Mouse (Mus musculus) liver, embryonic 14.5 days (tissue): ENCODE results near the gene Dnajc30. TPM values are rescaled to one million over a fixed set of nuclear protein-coding genes. Genes with fewer than 3 reads are reported as not detected.

Source experiments
- ATAC-seq: fragments of 200-750 bp; cut with Nextera tagmentation; 2 replicates; pipeline ENCODE4 v1.8.0; 2017; ENCODE audit warnings: moderate number of reproducible peaks, mild to moderate bottlenecking, moderate library complexity; ENCODE audit not compliant: insufficient read depth
- DNase-seq, 3 experiments: peaks; one replicate each; pipeline ENCODE4 v3.0.0-alpha.2; 2012 to 2013; ENCODE audit warnings: low read depth in 3 of 3, low spot score in 3 of 3
- H3K27ac ChIP-seq: fragments of 300-500 bp; sonication (generic); 2 replicates; pipeline ENCODE4 v1.5.1; 2014; ENCODE audit warnings: moderate library complexity, mild to moderate bottlenecking, control low read depth, inconsistent platforms
- H3K27me3 ChIP-seq: fragments of 300-500 bp; sonication (generic); 2 replicates; pipeline ENCODE4 v1.6.1; 2014; ENCODE audit warnings: mild to moderate bottlenecking, low read length, moderate library complexity; ENCODE audit not compliant: control insufficient read depth, insufficient read depth
- H3K36me3 ChIP-seq: fragments of 300-500 bp; sonication (generic); replicated peaks from 2 replicates; pipeline ENCODE4 v1.6.1; 2014; ENCODE audit warnings: low read depth; ENCODE audit not compliant: control insufficient read depth, insufficient read depth
- H3K4me1 ChIP-seq, 2 experiments: fragments of 200-500 bp in 1 of 2; fragments of 300-500 bp in 1 of 2; sonication (generic) in 1 of 2; replicated peaks; 2 replicates each; pipeline ENCODE4 v1.6.1; 2012 to 2014; ENCODE audit warnings: antibody characterized with exemption in 1 of 2, inconsistent platforms in 1 of 2, low read length in 1 of 2; ENCODE audit not compliant: control insufficient read depth in 2 of 2, insufficient read depth in 2 of 2
- H3K4me2 ChIP-seq: fragments of 300-500 bp; sonication (generic); 2 replicates; pipeline ENCODE4 v1.6.1; 2014; ENCODE audit warnings: low read depth, mild to moderate bottlenecking, control low read depth, moderate library complexity
- H3K4me3 ChIP-seq, 2 experiments: fragments of 200-500 bp in 1 of 2; fragments of 300-500 bp in 1 of 2; sonication (generic) in 1 of 2; 2 replicates each; pipeline ENCODE4 v1.5.1; 2012 to 2014; ENCODE audit warnings: low read depth in 2 of 2, low read length in 2 of 2, mild to moderate bottlenecking in 2 of 2, control low read depth in 1 of 2, inconsistent platforms in 1 of 2, moderate library complexity in 1 of 2; ENCODE audit not compliant: insufficient read depth in 1 of 2
- H3K9ac ChIP-seq: fragments of 300-500 bp; sonication (generic); replicated peaks from 2 replicates; pipeline ENCODE4 v1.6.1; 2014; ENCODE audit warnings: mild to moderate bottlenecking, control low read depth, moderate library complexity
- H3K9me3 ChIP-seq: fragments of 300-500 bp; sonication (generic); 2 replicates; pipeline ENCODE4 v1.6.1; 2016; ENCODE audit warnings: low read length, mixed read lengths; ENCODE audit not compliant: control insufficient read depth
- CTCF ChIP-seq: IDR thresholded peaks from 2 replicates; pipeline ENCODE4 v1.5.1; 2016; ENCODE audit warnings: antibody characterized with exemption, low read depth, control low read depth
- EP300 ChIP-seq: IDR thresholded peaks from 2 replicates; pipeline ENCODE4 v1.6.1; 2016; ENCODE audit warnings: antibody characterized with exemption, low read depth
- WGBS: fragments of 180-500 bp; shearing (Covaris S2); extraction: QIAGEN DNeasy Blood & Tissue Kit; methylation state at CpG from one replicate; pipeline ENCODE4 v1.1.7; 2014; ENCODE audit not compliant: insufficient replicate concordance; 5-methylcytosine and 5-hydroxymethylcytosine counted together
- polyA plus RNA-seq, 2 experiments: library from polyadenylated mRNA; depleted of rRNA in 1 of 2; stranded (reverse) in 1 of 2; unstranded in 1 of 2; fragments of >200 nt; fragmentation: Nextera tagmentation in 1 of 2; extraction: Ambion mirVana in 1 of 2; gene quantifications; 2 replicates each; pipeline versions ENCODE4 v1.2.1 to v1.2.3; 2012 to 2014

The Dnajc30 gene
- polyA plus RNA-seq, 2 experiments = 9.5 to 14.2 TPM

DNA sequence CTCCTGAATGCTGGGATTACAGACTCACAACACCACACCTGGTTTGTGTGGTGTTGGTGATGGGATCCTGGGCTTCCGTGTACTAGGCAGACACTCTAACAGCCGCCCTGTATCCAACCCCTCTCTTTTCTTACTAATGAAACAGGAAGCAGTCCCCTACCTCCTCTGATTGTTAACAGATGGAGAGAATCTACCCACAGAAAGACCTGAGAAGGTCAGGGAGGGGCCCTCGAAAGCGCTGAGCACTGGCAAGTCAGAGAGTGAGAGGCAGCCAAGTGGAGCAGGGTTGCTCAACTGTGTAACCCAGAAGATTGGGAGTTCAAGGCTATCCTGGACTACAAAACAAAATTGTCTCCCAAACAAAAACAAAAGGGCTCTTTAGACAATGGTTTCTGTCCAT, 22.9 kb downstream of the Dnajc30 start:
- no peaks in the 10 kb centered on the region for H3K36me3 ChIP-seq
- DNase-seq = no peak
- no peak overlapping the region for H3K27ac ChIP-seq
- 44% methylated on average over 4 of the region's 4 CpGs for WGBS
- no peak for TF ChIP-seq EP300
- no peak for TF ChIP-seq CTCF
- no peak for ATAC-seq
- no peak overlapping the region for H3K9ac ChIP-seq
- H3K4me1 ChIP-seq = no peaks in the 10 kb centered on the region
- H3K4me3 ChIP-seq = no peak overlapping the region
- H3K4me2 ChIP-seq = no peak overlapping the region
- H3K9me3 ChIP-seq = no peaks in the 10 kb centered on the region
- H3K27me3 ChIP-seq = peaks cover 28% of the 10 kb centered on the region

DNA sequence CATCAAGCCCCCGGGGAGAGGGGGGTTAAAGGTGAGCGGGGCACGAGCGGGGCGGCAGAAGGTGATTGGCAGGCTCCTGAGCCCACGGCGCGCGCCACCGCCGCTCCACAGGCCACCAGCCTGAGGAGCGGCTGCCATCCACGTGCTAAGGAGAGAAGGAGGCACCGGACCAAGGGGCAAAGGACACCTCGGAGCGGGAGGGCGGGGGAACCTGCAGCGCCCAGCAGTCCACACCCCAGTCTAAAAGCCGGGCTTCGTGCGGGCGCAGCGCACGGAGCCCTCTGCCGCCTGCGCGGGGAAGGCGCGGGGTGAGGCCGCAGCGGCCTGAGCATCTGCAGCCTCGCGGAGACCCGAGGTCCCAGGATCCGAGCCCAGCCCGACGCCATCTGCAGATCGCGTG, 25.7 kb downstream of the Dnajc30 start, which contains the start of gene Mlxipl:
Mlxipl (plus strand) TSS at position 238 of the 400 bp plus-strand sequence.
- no peak within 1 kb of the TSS; the same call in 1 of the 2 replicates for H3K4me2 ChIP-seq
- ATAC-seq (no peak), DNase-seq (no peak)
- no peak within 1 kb of the TSS for H3K9ac ChIP-seq
- TF ChIP-seq CTCF = no peak
- no peak for TF ChIP-seq EP300
- H3K4me3 ChIP-seq = no peak within 1 kb of the TSS
- H3K9me3 ChIP-seq = no peaks in the 10 kb centered on the region
- H3K27me3 ChIP-seq = peaks cover 28% of the 10 kb centered on the region
- H3K4me1 ChIP-seq = no peaks in the 10 kb centered on the region
- no peaks in the 10 kb centered on the region for H3K36me3 ChIP-seq
- WGBS = 7% methylated on average over 39 of the region's 39 CpGs
- no peak within 1 kb of the TSS for H3K27ac ChIP-seq

DNA sequence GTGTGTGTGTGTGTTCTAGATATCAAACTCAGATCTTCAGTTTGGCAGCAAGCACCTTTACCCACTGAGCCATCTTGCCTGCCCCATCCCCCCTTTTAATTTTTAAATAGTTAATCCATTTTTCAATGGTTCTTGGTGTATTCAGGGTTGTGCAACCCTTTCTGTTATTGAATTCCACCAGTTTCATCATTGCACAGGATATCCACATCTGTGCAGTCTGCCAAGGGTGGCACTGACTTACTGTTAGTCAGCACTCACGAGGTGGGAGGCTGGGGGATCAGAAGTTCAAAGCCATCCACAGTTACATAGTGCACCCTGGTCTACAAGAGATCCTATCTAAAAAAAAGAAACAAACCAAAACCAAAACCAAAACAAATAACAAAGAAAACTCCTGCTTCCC, 37.0 kb downstream of the Dnajc30 start:
- no peak for TF ChIP-seq CTCF
- TF ChIP-seq EP300 = no peak
- no peak overlapping the region for H3K4me2 ChIP-seq
- no peak overlapping the region for H3K9ac ChIP-seq
- DNase-seq (no peak), ATAC-seq (no peak)
- H3K4me1 ChIP-seq = no peaks in the 10 kb centered on the region
- WGBS = 23% methylated on average over 1 of the region's 1 CpGs
- no peak overlapping the region for H3K27ac ChIP-seq
- no peaks in the 10 kb centered on the region for H3K9me3 ChIP-seq
- H3K36me3 ChIP-seq = no peaks in the 10 kb centered on the region
- H3K27me3 ChIP-seq = peaks cover 4% of the 10 kb centered on the region
- H3K4me3 ChIP-seq = no peak overlapping the region

DNA sequence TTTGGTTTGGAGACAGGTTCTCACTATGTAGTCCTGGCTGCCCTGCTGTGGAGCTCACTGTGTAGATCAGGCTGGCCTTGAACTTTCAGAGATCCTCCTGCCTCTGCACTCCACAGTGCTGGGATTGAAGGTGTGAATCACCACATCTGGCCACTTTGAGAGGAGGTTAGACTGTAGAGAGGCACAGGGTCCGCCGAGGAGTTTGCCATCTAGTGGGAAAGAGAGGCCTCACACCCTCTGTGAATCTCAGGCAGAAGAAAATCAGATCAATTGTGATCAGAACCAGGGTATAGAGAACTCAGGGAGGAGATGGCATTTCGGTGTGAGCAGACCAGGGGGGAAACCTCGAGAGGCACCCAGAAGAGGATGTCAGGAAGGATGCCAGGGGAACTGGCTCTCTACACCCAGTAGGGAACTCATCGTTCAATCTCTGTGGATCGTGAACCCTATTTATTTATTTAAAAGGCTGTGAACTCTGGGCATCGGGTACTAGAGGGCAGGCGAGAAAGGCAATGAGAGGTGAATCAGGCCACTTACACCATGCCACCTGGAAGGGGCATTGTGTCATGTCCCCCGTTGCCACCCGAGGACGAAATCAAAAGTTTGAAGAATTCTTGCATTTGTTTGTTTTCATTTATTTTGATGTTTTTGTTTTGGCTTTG, 40.1 kb downstream of the Dnajc30 start:
- WGBS = 43% methylated on average over 11 of the region's 11 CpGs
- DNase-seq = no peak
- H3K4me2 ChIP-seq = no peak overlapping the region
- H3K9me3 ChIP-seq = no peaks in the 10 kb centered on the region
- no peaks in the 10 kb centered on the region for H3K36me3 ChIP-seq
- no peak for ATAC-seq
- peaks cover 28% of the 10 kb centered on the region for H3K27me3 ChIP-seq
- H3K9ac ChIP-seq = no peak overlapping the region
- H3K4me1 ChIP-seq = no peaks in the 10 kb centered on the region
- TF ChIP-seq CTCF = peak; percentile 60
- no peak for TF ChIP-seq EP300
- no peak overlapping the region for H3K27ac ChIP-seq
- no peak overlapping the region for H3K4me3 ChIP-seq

DNA sequence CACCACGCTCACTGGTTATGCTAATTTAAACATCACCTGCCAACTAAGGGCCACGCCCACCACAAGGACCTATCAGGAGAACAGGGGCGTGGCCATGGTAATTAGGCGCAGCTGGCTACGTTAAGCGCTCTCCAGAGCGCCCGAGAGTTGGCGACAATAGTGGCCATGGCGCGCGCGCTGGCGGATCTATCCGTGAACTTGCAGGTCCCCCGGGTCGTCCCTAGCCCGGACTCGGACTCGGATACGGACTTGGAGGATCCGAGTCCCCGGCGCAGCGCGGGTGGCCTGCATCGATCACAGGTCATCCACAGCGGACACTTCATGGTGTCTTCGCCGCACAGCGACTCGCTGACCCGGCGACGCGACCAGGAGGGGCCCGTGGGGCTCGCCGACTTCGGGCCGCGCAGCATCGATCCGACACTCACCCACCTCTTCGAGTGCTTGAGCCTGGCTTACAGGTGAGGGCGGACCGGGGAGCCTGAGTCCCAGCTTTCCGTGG, 42.8 kb downstream of the Dnajc30 start:
- Histone ChIP-seq H3K4me2 (peak overlapping the region; percentile 64), H3K4me1 (no peaks in the 10 kb centered on the region), H3K36me3 (no peaks in the 10 kb centered on the region), H3K9me3 (no peaks in the 10 kb centered on the region), H3K27ac (no peak overlapping the region), H3K9ac (no peak overlapping the region), H3K27me3 (peaks cover 28% of the 10 kb centered on the region), H3K4me3 (peak overlapping the region; percentile 49 to 51)
- TF ChIP-seq EP300 = no peak
- no peak for TF ChIP-seq CTCF
- ATAC-seq (peak; percentile 71), DNase-seq (peak; percentile 67 to 75 (median 69))
- WGBS = under 1% methylated on average over 48 of the region's 48 CpGs
